Mouse (Mus musculus) CH12.LX (cell line): ENCODE data around the gene Gm20388. TPM values are rescaled to one million over a fixed set of nuclear protein-coding genes. Genes with fewer than 3 reads are reported as not detected.
A peak's percentile ranks its signal among the peaks of the same experiment; 100 is the strongest.

ENCODE experiments used
- DNase-seq: peaks from one replicate; pipeline ENCODE4 v3.0.0-alpha.2; 2013; ENCODE audit errors: extremely low read depth
- H3K27ac ChIP-seq: 2 replicates; pipeline ENCODE4 v1.5.1; 2012; ENCODE audit warnings: low read depth, mild to moderate bottlenecking, control low read depth, moderate library complexity; ENCODE audit not compliant: insufficient read depth
- H3K27me3 ChIP-seq: replicated peaks from 2 replicates; pipeline ENCODE3; 2012; ENCODE audit warnings: inconsistent platforms
- H3K36me3 ChIP-seq, 2 experiments: replicated peaks in 1 of 2; 2 replicates each; pipeline versions ENCODE3 to v1.6.1; 2012; ENCODE audit warnings: inconsistent platforms in 1 of 2, low read length in 1 of 2, mild to moderate bottlenecking in 1 of 2, mixed read lengths in 1 of 2, moderate library complexity in 1 of 2; ENCODE audit not compliant: control insufficient read depth in 1 of 2, insufficient read depth in 1 of 2
- H3K4me1 ChIP-seq, 2 experiments: 2 replicates each; pipeline ENCODE4 v1.6.1; 2012; ENCODE audit warnings: inconsistent platforms in 1 of 2, moderate library complexity in 1 of 2; ENCODE audit not compliant: insufficient read depth in 2 of 2, control insufficient read depth in 1 of 2
- H3K4me2 ChIP-seq: 2 replicates; pipeline ENCODE4 v1.6.1; 2012; ENCODE audit warnings: low read depth, mild to moderate bottlenecking, control low read depth; ENCODE audit not compliant: poor library complexity, insufficient read depth, severe bottlenecking
- H3K4me3 ChIP-seq, 3 experiments: fragments of 150-350 bp in 1 of 3; sonication (generic) in 1 of 3; replicated peaks in 1 of 3; 2 replicates each; pipeline versions ENCODE3 to v1.5.1; 2011 to 2012; ENCODE audit warnings: low read depth in 2 of 3, low read length in 2 of 3, mild to moderate bottlenecking in 2 of 3, moderate library complexity in 2 of 3, control low read depth in 1 of 3, improper control_type of control experiment in 1 of 3, inconsistent platforms in 1 of 3, mixed read lengths in 1 of 3; ENCODE audit not compliant: poor library complexity in 1 of 3
- H3K79me2 ChIP-seq: replicated peaks from 2 replicates; pipeline ENCODE4 v1.6.1; 2012; ENCODE audit warnings: mild to moderate bottlenecking, moderate library complexity; ENCODE audit not compliant: control insufficient read depth, poor library complexity, insufficient read depth, severe bottlenecking; ENCODE audit errors: extremely low read depth
- H3K9ac ChIP-seq: 2 replicates; pipeline ENCODE4 v1.6.1; 2012; ENCODE audit warnings: low read depth, mild to moderate bottlenecking, control low read depth, moderate library complexity; ENCODE audit not compliant: insufficient read depth
- H3K9me3 ChIP-seq: replicated peaks from 2 replicates; pipeline ENCODE3; 2012; ENCODE audit warnings: low read length, inconsistent platforms, mixed read lengths
- CHD1 ChIP-seq: IDR thresholded peaks from 2 replicates; pipeline ENCODE4 v1.6.1; 2012; ENCODE audit warnings: low read depth, low read length, improper control_type of control experiment, inconsistent platforms
- GABPA ChIP-seq: IDR thresholded peaks from 2 replicates; pipeline ENCODE4 v1.6.1; 2012; ENCODE audit warnings: low read depth, low read length, improper control_type of control experiment, inconsistent platforms; ENCODE audit not compliant: insufficient replicate concordance
- IRF4 ChIP-seq: IDR thresholded peaks from 2 replicates; pipeline ENCODE4 v1.6.1; 2014; ENCODE audit warnings: low read depth, mild to moderate bottlenecking, inconsistent platforms, low read length, improper control_type of control experiment
- JUN ChIP-seq: IDR thresholded peaks from 2 replicates; pipeline ENCODE4 v1.6.1; 2011; ENCODE audit warnings: low read depth, mild to moderate bottlenecking, low read length, improper control_type of control experiment, moderate library complexity; ENCODE audit not compliant: insufficient read depth
- JUND ChIP-seq: conservative IDR thresholded peaks from 2 replicates; pipeline ENCODE4 v1.6.1; 2011; ENCODE audit warnings: low read depth, low read length, improper control_type of control experiment
- KAT2A ChIP-seq: IDR thresholded peaks from 2 replicates; pipeline ENCODE4 v1.6.1; 2012; ENCODE audit warnings: low read length, improper control_type of control experiment, inconsistent platforms; ENCODE audit not compliant: insufficient replicate concordance
- MAFK ChIP-seq: IDR thresholded peaks from 2 replicates; pipeline ENCODE4 v1.6.1; 2011; ENCODE audit warnings: low read length, improper control_type of control experiment; ENCODE audit not compliant: insufficient replicate concordance
- MAZ ChIP-seq: IDR thresholded peaks from 2 replicates; pipeline ENCODE4 v1.6.1; 2012; ENCODE audit warnings: low read depth, mild to moderate bottlenecking, inconsistent platforms, low read length, improper control_type of control experiment, moderate library complexity
- MXI1 ChIP-seq: IDR thresholded peaks from 2 replicates; pipeline ENCODE4 v1.6.1; 2011; ENCODE audit warnings: mild to moderate bottlenecking, low read depth, low read length, improper control_type of control experiment
- NELFE ChIP-seq: IDR thresholded peaks from 2 replicates; pipeline ENCODE4 v1.6.1; 2011; ENCODE audit warnings: low read depth, low read length, improper control_type of control experiment
- PAX5 ChIP-seq: IDR thresholded peaks from 2 replicates; pipeline ENCODE4 v1.6.1; 2012; ENCODE audit warnings: low read length, inconsistent platforms, mixed read lengths
- POLR2AphosphoS2 ChIP-seq: IDR thresholded peaks from 2 replicates; pipeline ENCODE4 v1.6.1; 2011; ENCODE audit warnings: low read depth, low read length, improper control_type of control experiment
- SMC3 ChIP-seq: IDR thresholded peaks from 2 replicates; pipeline ENCODE4 v1.6.1; 2011; ENCODE audit warnings: low read depth, low read length, improper control_type of control experiment
- TBP ChIP-seq: conservative IDR thresholded peaks from 2 replicates; pipeline ENCODE4 v1.6.1; 2011; ENCODE audit warnings: low read depth, low read length, improper control_type of control experiment
- TCF12 ChIP-seq: IDR thresholded peaks from 2 replicates; pipeline ENCODE4 v1.6.1; 2014; ENCODE audit warnings: low read depth, mild to moderate bottlenecking, inconsistent platforms, low read length, improper control_type of control experiment
- USF1 ChIP-seq: IDR thresholded peaks from 2 replicates; pipeline ENCODE4 v1.6.1; 2014; ENCODE audit warnings: low read depth, mild to moderate bottlenecking, inconsistent platforms, low read length, improper control_type of control experiment
- ZMIZ1 ChIP-seq: IDR thresholded peaks from 2 replicates; pipeline ENCODE4 v1.6.1; 2012; ENCODE audit warnings: low read depth, mild to moderate bottlenecking, inconsistent platforms, low read length, improper control_type of control experiment
- ZNF384 ChIP-seq: IDR thresholded peaks from 2 replicates; pipeline ENCODE4 v1.6.1; 2012; ENCODE audit warnings: low read depth, low read length, improper control_type of control experiment, inconsistent platforms
- dilution Hi-C: fragments of 300-500 bp; cut with MboI; formaldehyde crosslinking; loops from 2 replicates; pipeline ENCODE4 v1.14.3; 2020; ENCODE audit warnings: low sequenced_read_pairs; ENCODE audit not compliant: extremely low pct_unique_long_range_greater_than_20kb, extremely low pct_ligation_motif_present
- in situ Hi-C: fragments of 300-500 bp; cut with MboI; formaldehyde crosslinking; loops from 3 replicates; pipeline ENCODE4 v1.14.3; 2019; ENCODE audit warnings: low sequenced_read_pairs, low pct_ligation_motif_present, low pct_unique_long_range_greater_than_20kb, mixed read lengths
- polyA plus RNA-seq: library from polyadenylated mRNA; unstranded; fragments of >175 nt; gene quantifications from 2 replicates; pipeline ENCODE4 v1.2.1, GENCODE M21; 2012; ENCODE audit warnings: low read depth; ENCODE audit not compliant: insufficient read length
- total RNA-seq, 2 experiments: library from RNA; depleted of rRNA; stranded (reverse); fragments of 300-350 nt in 1 of 2; fragments of >200 nt in 1 of 2; gene quantifications; 2 replicates each; pipeline ENCODE4 v1.2.3; 2012 to 2014

Gm20388 gene
- total and polyA plus RNA-seq, 3 experiments: 14.8 to 26.3 (median 22.2) TPM

DNA sequence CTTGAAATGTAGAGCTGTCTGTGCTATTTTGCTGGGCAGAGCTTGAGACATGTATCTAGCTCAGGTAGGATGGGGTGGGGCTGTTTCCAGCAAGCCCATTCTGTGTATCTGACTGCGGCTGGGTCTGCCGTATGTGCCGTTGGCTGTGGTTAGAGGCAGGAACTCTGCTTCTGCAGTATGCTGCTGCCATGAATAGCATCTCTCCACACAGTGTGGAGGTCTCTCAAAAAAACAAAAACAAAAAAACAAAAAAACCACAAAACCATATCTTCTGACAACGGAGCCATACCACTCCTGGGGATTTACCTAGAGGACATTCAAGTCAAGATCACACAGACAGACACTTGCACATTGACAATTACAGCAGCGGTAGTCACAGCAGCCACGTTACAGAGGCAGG lies 4407.2 kb downstream of the Gm20388 start:
- H3K4me1 ChIP-seq: peaks cover 0 to 28% of the 10 kb centered on the region in 2 experiments; a peak in 2 of 4 replicates
- H3K4me2 ChIP-seq: no peak overlapping the region
- TF ChIP-seq MAFK (no peak), MXI1 (no peak), ZNF384 (no peak), KAT2A (no peak), PAX5 (no peak), MAZ (no peak), TBP (no peak), TCF12 (no peak), IRF4 (no peak)
- H3K36me3 ChIP-seq: peaks cover 5 to 76% of the 10 kb centered on the region in 2 experiments
- no peaks in the 10 kb centered on the region for H3K9me3 ChIP-seq
- in situ Hi-C loops: no loop called here
- no peak overlapping the region for H3K4me3 ChIP-seq
- no peak overlapping the region for H3K9ac ChIP-seq
- dilution Hi-C loops: no loop called here
- H3K27me3 ChIP-seq: no peaks in the 10 kb centered on the region
- H3K27ac ChIP-seq: no peak overlapping the region
- DNase-seq: peak; percentile 8
- H3K79me2 ChIP-seq: no peaks in the 10 kb centered on the region

DNA sequence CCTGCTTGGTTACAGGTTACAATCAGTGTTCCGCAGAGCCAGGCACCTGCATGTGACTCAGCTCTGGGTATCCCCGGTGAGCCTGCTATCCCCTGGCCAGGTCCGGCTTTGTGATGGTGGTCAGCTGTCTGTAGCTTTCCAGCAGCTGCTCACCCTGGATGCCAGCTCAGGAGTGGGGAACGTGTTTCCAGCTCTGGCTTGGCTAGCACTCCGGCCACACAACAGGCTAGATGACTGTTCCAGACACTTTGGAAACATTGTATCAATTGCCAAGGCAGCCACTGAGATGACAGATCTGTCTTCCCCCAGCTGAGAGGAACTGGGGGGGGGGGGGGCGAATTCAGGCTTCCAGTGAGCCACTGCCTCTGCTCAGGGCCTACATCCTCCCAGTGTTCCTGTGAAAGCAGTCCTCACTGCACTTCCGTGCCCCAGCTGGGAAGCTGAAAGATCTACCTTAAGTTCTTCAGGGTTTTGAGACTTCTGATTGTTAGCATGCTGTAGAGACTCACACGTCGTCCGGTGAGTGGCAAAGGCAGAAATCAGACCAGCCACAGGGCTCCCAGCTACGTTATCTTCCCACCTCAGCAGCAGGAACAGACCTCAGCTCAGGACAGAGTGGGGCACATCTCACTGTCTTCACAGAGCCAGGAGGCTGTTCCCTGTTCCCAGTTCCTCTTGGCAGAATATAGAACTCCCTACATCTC lies 4408.1 kb downstream of the Gm20388 start:
- Histone ChIP-seq H3K36me3 (peaks cover 10 to 78% of the 10 kb centered on the region in 2 experiments), H3K4me2 (no peak overlapping the region), H3K9me3 (no peaks in the 10 kb centered on the region), H3K27me3 (no peaks in the 10 kb centered on the region), H3K27ac (no peak overlapping the region), H3K4me3 (no peak overlapping the region), H3K79me2 (no peaks in the 10 kb centered on the region), H3K4me1 (peaks cover 0 to 28% of the 10 kb centered on the region in 2 experiments; a peak in 2 of 4 replicates), H3K9ac (no peak overlapping the region)
- in situ Hi-C loops: no loop called here
- dilution Hi-C loops: no loop called here
- no peak for DNase-seq
- TF ChIP-seq GABPA: no peak
- no peak for TF ChIP-seq JUN
- no peak for TF ChIP-seq ZMIZ1
- no peak for TF ChIP-seq SMC3
- TF ChIP-seq USF1: no peak
- no peak for TF ChIP-seq CHD1
- no peak for TF ChIP-seq JUND
- no peak for TF ChIP-seq NELFE
- TF ChIP-seq POLR2AphosphoS2: no peak
